Mouse (Mus musculus) hindbrain, embryonic 15.5 days (tissue): ENCODE results near the gene Zfp408. TPM values are rescaled to one million over a fixed set of nuclear protein-coding genes. Genes with fewer than 3 reads are reported as not detected.

Source experiments
- polyA plus RNA-seq: library from polyadenylated mRNA; unstranded; fragments of >200 nt; fragmentation: Nextera tagmentation; extraction: Ambion mirVana; gene quantifications from 2 replicates; pipeline ENCODE4 v1.2.1, GENCODE M21; 2015

Zfp408 gene
- polyA plus RNA-seq, 1 experiment from 2014 or later: 13.4 TPM

Other genes with a start within 250 kb of the Zfp408 start
- 157 and 161 TPM in 2 replicates for gene 1110051M20Rik, start 205.1 kb downstream of the Zfp408 start, polyA plus RNA-seq
- gene Lrp4, start 192.3 kb downstream of the Zfp408 start, polyA plus RNA-seq: 5.2 and 5.4 TPM in 2 replicates
- gene Ckap5, start 123.0 kb downstream of the Zfp408 start, polyA plus RNA-seq: 92.1 and 117 TPM in 2 replicates
- gene F2, start 13.4 kb downstream of the Zfp408 start, polyA plus RNA-seq: 0.14 and 0.22 TPM in 2 replicates
- gene Arhgap1, start 69 bp upstream of the Zfp408 start, polyA plus RNA-seq: 86.1 and 93.4 TPM in 2 replicates
- 34.0 and 34.8 TPM in 2 replicates for gene Atg13, start 60.8 kb upstream of the Zfp408 start, polyA plus RNA-seq
- 18.2 and 21.1 TPM in 2 replicates for gene Harbi1, start 61.1 kb upstream of the Zfp408 start, polyA plus RNA-seq
- 22.8 and 27.7 TPM in 2 replicates for gene Ambra1, start 80.3 kb upstream of the Zfp408 start, polyA plus RNA-seq